Mouse (Mus musculus): ENCODE data around the gene P2ry10b. TPM values are rescaled to one million over a fixed set of nuclear protein-coding genes. Genes with fewer than 3 reads are reported as not detected.

Gene P2ry10b
- polyA plus RNA-seq, 1 experiment = 0.08 TPM

DNA sequence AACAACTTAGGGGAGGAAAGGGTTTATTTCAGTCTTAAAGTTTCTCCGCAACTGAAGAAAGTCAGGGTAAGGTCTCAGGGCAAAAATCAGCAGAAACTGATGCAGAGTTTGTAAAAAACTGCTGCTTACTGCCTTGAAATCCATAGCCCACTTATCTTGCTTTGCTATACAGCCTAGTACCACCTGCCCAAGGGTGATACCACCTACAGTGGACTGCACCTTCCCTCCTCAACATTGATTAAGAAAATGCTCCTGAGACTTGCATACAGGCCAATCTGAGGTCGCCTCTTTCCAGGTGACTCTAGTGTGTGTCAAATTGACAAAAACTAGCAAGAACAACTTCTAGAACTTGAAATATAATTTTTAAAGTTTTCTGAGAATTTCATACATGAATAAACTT lies 7.3 kb downstream of the P2ry10b start:
- Histone ChIP-seq H3K27ac (ENCODE audit: insufficient read depth, low read length) (no peak overlapping the region), H3K4me3 (replicated peaks; ENCODE audit: insufficient read depth, low read depth, low read length) (no peak overlapping the region), H3K4me1 (ENCODE audit: control insufficient read depth, insufficient read depth, low read length) (no peaks in the 10 kb centered on the region), H3K27me3 (ENCODE audit: control insufficient read depth, insufficient read depth, low read length) (no peaks in the 10 kb centered on the region)
- DNase-seq = no peak
- TF ChIP-seq POLR2A (IDR thresholded peaks at IDR 0.05; ENCODE audit: borderline replicate concordance, insufficient read depth, low read length) = no peak
- no peak for TF ChIP-seq CTCF (IDR thresholded peaks at IDR 0.05; ENCODE audit: borderline replicate concordance, insufficient read depth, low read depth, low read length)
- WGBS = 80% methylated on average over 2 of the region's 2 CpGs

DNA sequence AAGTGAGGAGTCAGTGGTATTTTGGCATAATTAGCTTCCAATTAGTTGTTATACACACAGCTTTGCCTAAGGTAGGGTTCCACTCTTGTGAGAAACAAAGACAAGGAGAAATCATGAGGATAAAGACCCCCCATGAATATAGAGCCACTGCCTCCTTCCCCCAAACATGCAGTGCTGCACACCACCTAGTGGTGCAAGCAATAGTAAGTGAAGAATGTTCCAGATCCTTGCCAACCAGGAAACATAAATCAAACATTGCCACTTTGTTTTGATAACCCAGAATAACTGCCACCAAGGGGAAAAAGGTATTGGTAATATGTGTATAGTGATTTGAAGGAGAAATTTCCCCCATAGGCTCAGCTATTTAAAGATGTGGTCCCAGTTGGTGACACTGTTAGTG lies 11.8 kb downstream of the P2ry10b start:
- no peak overlapping the region for H3K4me3 ChIP-seq (replicated peaks; ENCODE audit: insufficient read depth, low read depth, low read length)
- TF ChIP-seq CTCF (IDR thresholded peaks at IDR 0.05; ENCODE audit: borderline replicate concordance, insufficient read depth, low read depth, low read length) = no peak
- H3K27ac ChIP-seq (ENCODE audit: insufficient read depth, low read length) = no peak overlapping the region
- no peaks in the 10 kb centered on the region for H3K27me3 ChIP-seq (ENCODE audit: control insufficient read depth, insufficient read depth, low read length)
- DNase-seq = no peak
- no peaks in the 10 kb centered on the region for H3K4me1 ChIP-seq (ENCODE audit: control insufficient read depth, insufficient read depth, low read length)

DNA sequence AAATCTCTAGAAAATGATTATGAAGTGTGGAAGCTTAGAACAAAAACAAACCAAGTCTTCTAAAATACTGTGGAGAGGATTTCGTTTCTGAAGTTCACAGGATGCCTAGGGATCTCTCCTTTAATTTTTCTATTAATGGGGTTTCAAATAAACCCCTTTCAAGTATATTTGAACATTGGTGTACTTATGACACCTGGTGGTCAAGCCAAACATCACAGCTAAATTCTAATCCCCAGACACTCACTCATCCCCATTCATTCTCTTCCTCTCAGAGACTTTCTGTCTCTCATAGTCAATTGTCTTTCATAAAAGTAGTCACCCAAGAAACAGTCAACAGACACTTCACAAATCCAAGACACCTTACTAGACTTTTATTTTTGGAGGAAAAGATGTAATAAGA lies 19.6 kb downstream of the P2ry10b start:
- 3% methylated on average over 1 of the region's 1 CpGs for WGBS
- Histone ChIP-seq H3K4me3 (replicated peaks; ENCODE audit: insufficient read depth, low read depth, low read length) (no peak overlapping the region), H3K27ac (ENCODE audit: insufficient read depth, low read length) (no peak overlapping the region), H3K27me3 (ENCODE audit: control insufficient read depth, insufficient read depth, low read length) (no peaks in the 10 kb centered on the region), H3K4me1 (ENCODE audit: control insufficient read depth, insufficient read depth, low read length) (no peaks in the 10 kb centered on the region)
- no peak for DNase-seq
- TF ChIP-seq CTCF (IDR thresholded peaks at IDR 0.05; ENCODE audit: borderline replicate concordance, insufficient read depth, low read depth, low read length) (no peak), POLR2A (IDR thresholded peaks at IDR 0.05; ENCODE audit: borderline replicate concordance, insufficient read depth, low read length) (no peak)

DNA sequence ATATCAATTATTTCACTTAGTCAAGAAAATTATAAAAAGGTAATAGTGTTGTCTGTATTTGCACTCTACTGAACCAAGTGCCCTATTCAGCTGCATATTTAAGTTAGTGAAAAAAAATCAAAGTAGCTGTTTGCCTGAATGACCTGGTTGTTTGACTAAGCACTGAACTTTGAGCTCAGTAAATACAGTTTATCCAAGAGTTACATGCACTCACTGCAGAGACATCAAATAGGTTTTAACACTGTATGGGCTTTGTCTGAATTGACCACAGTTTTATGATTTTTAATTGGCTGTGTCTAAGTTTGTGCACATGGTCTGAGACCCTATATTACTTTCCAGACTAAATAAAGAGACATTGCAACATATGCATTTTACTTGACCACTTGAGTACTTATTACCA lies 20.4 kb downstream of the P2ry10b start:
- no peak for TF ChIP-seq CTCF (IDR thresholded peaks at IDR 0.05; ENCODE audit: borderline replicate concordance, insufficient read depth, low read depth, low read length)
- no peak for TF ChIP-seq POLR2A (IDR thresholded peaks at IDR 0.05; ENCODE audit: borderline replicate concordance, insufficient read depth, low read length)
- H3K4me1 ChIP-seq (ENCODE audit: control insufficient read depth, insufficient read depth, low read length) = no peaks in the 10 kb centered on the region
- no peak for DNase-seq
- no peak overlapping the region for H3K4me3 ChIP-seq (replicated peaks; ENCODE audit: insufficient read depth, low read depth, low read length)
- no peak overlapping the region for H3K27ac ChIP-seq (ENCODE audit: insufficient read depth, low read length)
- H3K27me3 ChIP-seq (ENCODE audit: control insufficient read depth, insufficient read depth, low read length) = no peaks in the 10 kb centered on the region

DNA sequence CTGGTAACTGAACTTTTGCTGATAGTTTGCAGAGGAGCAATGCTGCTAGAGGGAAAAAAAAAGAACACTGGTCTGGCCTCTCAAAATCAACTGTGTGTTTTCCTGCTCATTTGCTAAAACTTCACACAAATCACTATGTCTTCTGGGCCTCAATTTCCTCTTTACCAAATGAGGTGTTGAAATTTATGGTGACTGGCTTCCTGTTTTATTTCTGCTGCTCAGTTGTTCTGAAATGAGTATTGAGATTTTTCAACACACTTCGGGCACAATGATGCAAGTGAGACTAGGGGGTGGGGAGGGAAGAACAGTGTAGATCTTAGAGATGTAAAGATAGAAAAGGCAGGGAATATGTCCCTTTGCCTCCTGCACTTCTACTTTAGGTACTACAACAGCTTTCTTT lies 30.0 kb downstream of the P2ry10b start:
- WGBS = 81% methylated on average over 1 of the region's 1 CpGs
- H3K27ac ChIP-seq (ENCODE audit: insufficient read depth, low read length) = no peak overlapping the region
- no peak overlapping the region for H3K4me3 ChIP-seq (replicated peaks; ENCODE audit: insufficient read depth, low read depth, low read length)
- TF ChIP-seq CTCF (IDR thresholded peaks at IDR 0.05; ENCODE audit: borderline replicate concordance, insufficient read depth, low read depth, low read length) (no peak), POLR2A (IDR thresholded peaks at IDR 0.05; ENCODE audit: borderline replicate concordance, insufficient read depth, low read length) (no peak)
- no peaks in the 10 kb centered on the region for H3K4me1 ChIP-seq (ENCODE audit: control insufficient read depth, insufficient read depth, low read length)
- no peak for DNase-seq
- no peaks in the 10 kb centered on the region for H3K27me3 ChIP-seq (ENCODE audit: control insufficient read depth, insufficient read depth, low read length)

DNA sequence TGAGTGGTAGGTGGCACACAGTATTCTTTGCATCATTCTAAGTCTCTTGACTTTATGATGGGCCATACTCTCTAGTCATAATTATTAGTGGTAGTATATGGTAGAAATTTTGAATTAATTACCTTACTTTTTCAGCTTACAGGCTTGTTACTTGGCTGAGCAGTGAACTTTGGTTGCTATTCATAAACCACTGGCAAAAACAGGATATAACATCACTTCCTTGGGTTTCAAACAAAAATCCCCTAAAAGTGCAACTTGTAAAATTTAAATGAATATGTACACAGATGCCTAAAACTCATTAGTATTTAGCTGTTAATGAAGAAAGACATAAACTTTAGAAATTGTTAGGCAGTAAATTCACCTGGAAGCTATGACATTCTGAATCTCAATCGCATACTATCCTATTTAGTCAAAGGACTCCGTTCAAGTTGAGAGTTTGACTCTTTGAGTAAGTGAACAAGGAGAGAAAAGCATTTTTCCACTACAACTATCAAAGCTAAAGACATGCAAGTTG lies 68.9 kb downstream of the P2ry10b start:
- H3K27ac ChIP-seq (ENCODE audit: insufficient read depth, low read length) = no peak overlapping the region
- DNase-seq = no peak
- no peak for TF ChIP-seq POLR2A (IDR thresholded peaks at IDR 0.05; ENCODE audit: borderline replicate concordance, insufficient read depth, low read length)
- no peak for TF ChIP-seq CTCF (IDR thresholded peaks at IDR 0.05; ENCODE audit: borderline replicate concordance, insufficient read depth, low read depth, low read length)
- H3K27me3 ChIP-seq (ENCODE audit: control insufficient read depth, insufficient read depth, low read length) = no peaks in the 10 kb centered on the region
- no peak overlapping the region for H3K4me3 ChIP-seq (replicated peaks; ENCODE audit: insufficient read depth, low read depth, low read length)
- WGBS = 82% methylated on average over 2 of the region's 2 CpGs
- H3K4me1 ChIP-seq (ENCODE audit: control insufficient read depth, insufficient read depth, low read length) = no peaks in the 10 kb centered on the region

Other genes with a start within 250 kb of the P2ry10b start
- gene Lpar4, start 228.3 kb upstream of the P2ry10b start, polyA plus RNA-seq (2012; rRNA removed) = 0.49 and 0.51 TPM in 2 replicates
- not detected in 2 replicates for gene P2ry10, start 60.4 kb upstream of the P2ry10b start, polyA plus RNA-seq (2012; rRNA removed)
- 0.02 TPM in 1 of 2 replicates, not detected in the other for gene Gpr174, start 107.0 kb downstream of the P2ry10b start, polyA plus RNA-seq (2012; rRNA removed)